Mouse (Mus musculus) CH12.LX (cell line): ENCODE measurements around the gene Cpsf6. TPM values are rescaled to one million over a fixed set of nuclear protein-coding genes. Genes with fewer than 3 reads are reported as not detected.

ENCODE experiments used
- DNase-seq: peaks from one replicate; pipeline ENCODE4 v3.0.0-alpha.2; 2013; ENCODE audit errors: extremely low read depth
- H3K27ac ChIP-seq: 2 replicates; pipeline ENCODE4 v1.5.1; 2012; ENCODE audit warnings: low read depth, mild to moderate bottlenecking, control low read depth, moderate library complexity; ENCODE audit not compliant: insufficient read depth
- H3K27me3 ChIP-seq: replicated peaks from 2 replicates; pipeline ENCODE3; 2012; ENCODE audit warnings: inconsistent platforms
- H3K36me3 ChIP-seq, 2 experiments: replicated peaks in 1 of 2; 2 replicates each; pipeline versions ENCODE3 to v1.6.1; 2012; ENCODE audit warnings: inconsistent platforms in 1 of 2, low read length in 1 of 2, mild to moderate bottlenecking in 1 of 2, mixed read lengths in 1 of 2, moderate library complexity in 1 of 2; ENCODE audit not compliant: control insufficient read depth in 1 of 2, insufficient read depth in 1 of 2
- H3K4me1 ChIP-seq, 2 experiments: 2 replicates each; pipeline ENCODE4 v1.6.1; 2012; ENCODE audit warnings: inconsistent platforms in 1 of 2, moderate library complexity in 1 of 2; ENCODE audit not compliant: insufficient read depth in 2 of 2, control insufficient read depth in 1 of 2
- H3K4me2 ChIP-seq: 2 replicates; pipeline ENCODE4 v1.6.1; 2012; ENCODE audit warnings: low read depth, mild to moderate bottlenecking, control low read depth; ENCODE audit not compliant: poor library complexity, insufficient read depth, severe bottlenecking
- H3K4me3 ChIP-seq, 3 experiments: fragments of 150-350 bp in 1 of 3; sonication (generic) in 1 of 3; replicated peaks in 1 of 3; 2 replicates each; pipeline versions ENCODE3 to v1.5.1; 2011 to 2012; ENCODE audit warnings: low read depth in 2 of 3, low read length in 2 of 3, mild to moderate bottlenecking in 2 of 3, moderate library complexity in 2 of 3, control low read depth in 1 of 3, improper control_type of control experiment in 1 of 3, inconsistent platforms in 1 of 3, mixed read lengths in 1 of 3; ENCODE audit not compliant: poor library complexity in 1 of 3
- H3K79me2 ChIP-seq: replicated peaks from 2 replicates; pipeline ENCODE4 v1.6.1; 2012; ENCODE audit warnings: mild to moderate bottlenecking, moderate library complexity; ENCODE audit not compliant: control insufficient read depth, poor library complexity, insufficient read depth, severe bottlenecking; ENCODE audit errors: extremely low read depth
- H3K9ac ChIP-seq: 2 replicates; pipeline ENCODE4 v1.6.1; 2012; ENCODE audit warnings: low read depth, mild to moderate bottlenecking, control low read depth, moderate library complexity; ENCODE audit not compliant: insufficient read depth
- H3K9me3 ChIP-seq: replicated peaks from 2 replicates; pipeline ENCODE3; 2012; ENCODE audit warnings: low read length, inconsistent platforms, mixed read lengths
- BHLHE40 ChIP-seq: IDR thresholded peaks from 2 replicates; pipeline ENCODE4 v1.6.1; 2011; ENCODE audit warnings: mild to moderate bottlenecking, low read depth, low read length, improper control_type of control experiment
- CHD1 ChIP-seq: IDR thresholded peaks from 2 replicates; pipeline ENCODE4 v1.6.1; 2012; ENCODE audit warnings: low read depth, low read length, improper control_type of control experiment, inconsistent platforms
- E2F4 ChIP-seq: IDR thresholded peaks from 2 replicates; pipeline ENCODE4 v1.6.1; 2011; ENCODE audit warnings: low read depth, low read length, improper control_type of control experiment; ENCODE audit not compliant: insufficient replicate concordance
- ELF1 ChIP-seq: IDR thresholded peaks from 2 replicates; pipeline ENCODE4 v1.6.1; 2014; ENCODE audit warnings: low read depth, mild to moderate bottlenecking, inconsistent platforms, low read length, improper control_type of control experiment
- EP300 ChIP-seq: IDR thresholded peaks from 2 replicates; pipeline ENCODE4 v1.6.1; 2011; ENCODE audit warnings: low read length, improper control_type of control experiment
- ETS1 ChIP-seq: conservative IDR thresholded peaks from 2 replicates; pipeline ENCODE4 v1.6.1; 2012; ENCODE audit warnings: low read depth, mild to moderate bottlenecking, inconsistent platforms, low read length, improper control_type of control experiment, moderate library complexity
- HCFC1 ChIP-seq: IDR thresholded peaks from 2 replicates; pipeline ENCODE4 v1.6.1; 2012; ENCODE audit warnings: low read depth, mild to moderate bottlenecking, inconsistent platforms, low read length, improper control_type of control experiment
- IRF4 ChIP-seq: IDR thresholded peaks from 2 replicates; pipeline ENCODE4 v1.6.1; 2014; ENCODE audit warnings: low read depth, mild to moderate bottlenecking, inconsistent platforms, low read length, improper control_type of control experiment
- JUN ChIP-seq: IDR thresholded peaks from 2 replicates; pipeline ENCODE4 v1.6.1; 2011; ENCODE audit warnings: low read depth, mild to moderate bottlenecking, low read length, improper control_type of control experiment, moderate library complexity; ENCODE audit not compliant: insufficient read depth
- JUND ChIP-seq: conservative IDR thresholded peaks from 2 replicates; pipeline ENCODE4 v1.6.1; 2011; ENCODE audit warnings: low read depth, low read length, improper control_type of control experiment
- MAFK ChIP-seq: IDR thresholded peaks from 2 replicates; pipeline ENCODE4 v1.6.1; 2011; ENCODE audit warnings: low read length, improper control_type of control experiment; ENCODE audit not compliant: insufficient replicate concordance
- MAZ ChIP-seq: IDR thresholded peaks from 2 replicates; pipeline ENCODE4 v1.6.1; 2012; ENCODE audit warnings: low read depth, mild to moderate bottlenecking, inconsistent platforms, low read length, improper control_type of control experiment, moderate library complexity
- MEF2A ChIP-seq: IDR thresholded peaks from 2 replicates; pipeline ENCODE4 v1.6.1; 2014; ENCODE audit warnings: low read depth, mild to moderate bottlenecking, inconsistent platforms, low read length, improper control_type of control experiment, borderline replicate concordance
- MYC ChIP-seq: IDR thresholded peaks from 2 replicates; pipeline ENCODE4 v1.6.1; 2011; ENCODE audit warnings: low read depth, mild to moderate bottlenecking, improper control_type of control experiment, low read length
- POLR2A ChIP-seq: IDR thresholded peaks from 2 replicates; pipeline ENCODE4 v1.6.1; 2011; ENCODE audit warnings: low read depth, mild to moderate bottlenecking, improper control_type of control experiment, low read length
- POLR2AphosphoS2 ChIP-seq: IDR thresholded peaks from 2 replicates; pipeline ENCODE4 v1.6.1; 2011; ENCODE audit warnings: low read depth, low read length, improper control_type of control experiment
- RAD21 ChIP-seq: IDR thresholded peaks from 2 replicates; pipeline ENCODE4 v1.6.1; 2011; ENCODE audit warnings: low read depth, mild to moderate bottlenecking, low read length, improper control_type of control experiment, moderate library complexity
- SIN3A ChIP-seq: IDR thresholded peaks from 2 replicates; pipeline ENCODE4 v1.6.1; 2012; ENCODE audit warnings: low read length, improper control_type of control experiment, inconsistent platforms
- SMC3 ChIP-seq: IDR thresholded peaks from 2 replicates; pipeline ENCODE4 v1.6.1; 2011; ENCODE audit warnings: low read depth, low read length, improper control_type of control experiment
- TBP ChIP-seq: conservative IDR thresholded peaks from 2 replicates; pipeline ENCODE4 v1.6.1; 2011; ENCODE audit warnings: low read depth, low read length, improper control_type of control experiment
- UBTF ChIP-seq: IDR thresholded peaks from 2 replicates; pipeline ENCODE4 v1.6.1; 2012; ENCODE audit warnings: low read depth, mild to moderate bottlenecking, inconsistent platforms, low read length, improper control_type of control experiment, moderate library complexity
- USF1 ChIP-seq: IDR thresholded peaks from 2 replicates; pipeline ENCODE4 v1.6.1; 2014; ENCODE audit warnings: low read depth, mild to moderate bottlenecking, inconsistent platforms, low read length, improper control_type of control experiment
- USF2 ChIP-seq: conservative IDR thresholded peaks from 2 replicates; pipeline ENCODE4 v1.6.1; 2011; ENCODE audit warnings: low read depth, low read length, improper control_type of control experiment
- ZC3H11A ChIP-seq: IDR thresholded peaks from 2 replicates; pipeline ENCODE4 v1.6.1; 2012; ENCODE audit warnings: low read depth, mild to moderate bottlenecking, inconsistent platforms, low read length, improper control_type of control experiment
- ZNF384 ChIP-seq: IDR thresholded peaks from 2 replicates; pipeline ENCODE4 v1.6.1; 2012; ENCODE audit warnings: low read depth, low read length, improper control_type of control experiment, inconsistent platforms
- dilution Hi-C: fragments of 300-500 bp; cut with MboI; formaldehyde crosslinking; loops from 2 replicates; pipeline ENCODE4 v1.14.3; 2020; ENCODE audit warnings: low sequenced_read_pairs; ENCODE audit not compliant: extremely low pct_unique_long_range_greater_than_20kb, extremely low pct_ligation_motif_present
- in situ Hi-C: fragments of 300-500 bp; cut with MboI; formaldehyde crosslinking; loops from 3 replicates; pipeline ENCODE4 v1.14.3; 2019; ENCODE audit warnings: low sequenced_read_pairs, low pct_ligation_motif_present, low pct_unique_long_range_greater_than_20kb, mixed read lengths
- polyA plus RNA-seq: library from polyadenylated mRNA; unstranded; fragments of >175 nt; gene quantifications from 2 replicates; pipeline ENCODE4 v1.2.1, GENCODE M21; 2012; ENCODE audit warnings: low read depth; ENCODE audit not compliant: insufficient read length
- total RNA-seq, 2 experiments: library from RNA; depleted of rRNA; stranded (reverse); fragments of 300-350 nt in 1 of 2; fragments of >200 nt in 1 of 2; gene quantifications; 2 replicates each; pipeline ENCODE4 v1.2.3; 2012 to 2014

The Cpsf6 gene
- total and polyA plus RNA-seq, 3 experiments: 87.6 to 114 (median 99.5) TPM

- TF ChIP-seq MAZ (no peak), SIN3A (no peak), E2F4 (no peak), MAFK (no peak), MYC (no peak), UBTF (no peak), ZC3H11A (no peak), TBP (no peak), POLR2A (no peak), SMC3 (no peak)
- no peak overlapping the region for H3K9ac ChIP-seq
- in situ Hi-C loops: no loop called here
Measured at GRCm38 (mm10) chr10:117378291-117378555, 1.6 kb downstream of the Cpsf6 start.

GRCm38 (mm10) chr10:117377431-117378290, 2.2 kb downstream of the Cpsf6 start:
- dilution Hi-C loops (no loop called here), in situ Hi-C loops (no loop called here)
- no peaks in the 10 kb centered on the region for H3K36me3 ChIP-seq
- H3K4me2 ChIP-seq: peak overlapping the region; percentile 70
- DNase-seq: peak; percentile 45
- TF ChIP-seq JUND: no peak
- no peak for TF ChIP-seq MAFK
- no peak for TF ChIP-seq IRF4
- no peak for TF ChIP-seq MEF2A
- TF ChIP-seq HCFC1: no peak
- no peak for TF ChIP-seq ELF1
- no peak; the same call in 1 of the 2 replicates for TF ChIP-seq CHD1
- TF ChIP-seq BHLHE40: no peak
- no peak for TF ChIP-seq USF2
- TF ChIP-seq E2F4: no peak
- no peak for TF ChIP-seq JUN
- TF ChIP-seq EP300: no peak
- no peak for TF ChIP-seq USF1
- TF ChIP-seq ETS1: no peak
- no peak for TF ChIP-seq RAD21
- no peak for TF ChIP-seq POLR2AphosphoS2
- TF ChIP-seq ZNF384: no peak
- peaks cover 0 to 6% of the 10 kb centered on the region in 2 experiments; a peak in 2 of 4 replicates for H3K4me1 ChIP-seq
- no peak overlapping the region for H3K27ac ChIP-seq
- H3K9ac ChIP-seq: no peak overlapping the region
- no peaks in the 10 kb centered on the region for H3K27me3 ChIP-seq
- H3K79me2 ChIP-seq: peaks cover 39% of the 10 kb centered on the region
- H3K4me3 ChIP-seq: peak overlapping the region in 2 of 3 experiments; percentile 63 to 89
- no peaks in the 10 kb centered on the region for H3K9me3 ChIP-seq

More at GRCm38 (mm10) chr10:117378291-117378555, 1.6 kb downstream of the Cpsf6 start:
- H3K4me2 ChIP-seq: no peak overlapping the region
- H3K27me3 ChIP-seq: no peaks in the 10 kb centered on the region
- H3K9me3 ChIP-seq: no peaks in the 10 kb centered on the region
- H3K36me3 ChIP-seq: no peaks in the 10 kb centered on the region
- no peak overlapping the region for H3K27ac ChIP-seq
- H3K79me2 ChIP-seq: peaks cover 34% of the 10 kb centered on the region
- dilution Hi-C loops: no loop called here
- peaks cover 0 to 6% of the 10 kb centered on the region in 2 experiments; a peak in 2 of 4 replicates for H3K4me1 ChIP-seq
- H3K4me3 ChIP-seq: no peak overlapping the region
- DNase-seq: no peak
